Mouse (Mus musculus) kidney, embryonic 15.5 days (tissue): ENCODE measurements around the gene Lsm10. TPM values are rescaled to one million over a fixed set of nuclear protein-coding genes. Genes with fewer than 3 reads are reported as not detected.
"Not testable (repeated sequence)": the region's sequence is repeated elsewhere in the genome, so short reads cannot be mapped to it uniquely, and the experiment has no call there.

Experiments used
- ATAC-seq: fragments of 200-750 bp; cut with Nextera tagmentation; replicated peaks from 2 replicates; pipeline ENCODE4 v1.8.0; 2017; ENCODE audit warnings: moderate TSS enrichment; ENCODE audit not compliant: low FRiP score
- H3K27ac ChIP-seq: fragments of 300-500 bp; sonication (generic); 2 replicates; pipeline ENCODE4 v1.5.1; 2015; ENCODE audit warnings: mild to moderate bottlenecking, inconsistent platforms
- H3K27me3 ChIP-seq: fragments of 300-500 bp; sonication (generic); 2 replicates; pipeline ENCODE4 v1.6.1; 2015; ENCODE audit warnings: inconsistent platforms
- H3K36me3 ChIP-seq: fragments of 300-500 bp; sonication (generic); 2 replicates; pipeline ENCODE4 v1.6.1; 2015; ENCODE audit warnings: inconsistent platforms
- H3K4me1 ChIP-seq: fragments of 300-500 bp; sonication (generic); 2 replicates; pipeline ENCODE4 v1.6.1; 2015; ENCODE audit warnings: inconsistent platforms
- H3K4me2 ChIP-seq: fragments of 300-500 bp; sonication (generic); 2 replicates; pipeline ENCODE4 v1.6.1; 2015; ENCODE audit warnings: moderate library complexity, mild to moderate bottlenecking, inconsistent platforms
- H3K4me3 ChIP-seq: fragments of 300-500 bp; sonication (generic); replicated peaks from 2 replicates; pipeline ENCODE4 v1.5.1; 2015; ENCODE audit warnings: mild to moderate bottlenecking, inconsistent platforms
- H3K9ac ChIP-seq: fragments of 300-500 bp; sonication (generic); 2 replicates; pipeline ENCODE4 v1.6.1; 2015; ENCODE audit warnings: mild to moderate bottlenecking, inconsistent platforms
- H3K9me3 ChIP-seq: fragments of 300-500 bp; sonication (generic); replicated peaks from 2 replicates; pipeline ENCODE4 v1.6.1; 2016; ENCODE audit warnings: inconsistent platforms
- WGBS: fragments of 180-500 bp; shearing (Covaris S2); methylation state at CpG from one replicate; pipeline ENCODE4 v1.1.7; 2015; ENCODE audit warnings: mixed read lengths; 5-methylcytosine and 5-hydroxymethylcytosine counted together
- polyA plus RNA-seq: library from polyadenylated mRNA; unstranded; fragments of >200 nt; fragmentation: Nextera tagmentation; extraction: Ambion mirVana; gene quantifications from 2 replicates; pipeline ENCODE4 v1.2.1, GENCODE M21; 2015

The Lsm10 gene
- polyA plus RNA-seq, 1 experiment from 2014 or later: 52.9 TPM

DNA sequence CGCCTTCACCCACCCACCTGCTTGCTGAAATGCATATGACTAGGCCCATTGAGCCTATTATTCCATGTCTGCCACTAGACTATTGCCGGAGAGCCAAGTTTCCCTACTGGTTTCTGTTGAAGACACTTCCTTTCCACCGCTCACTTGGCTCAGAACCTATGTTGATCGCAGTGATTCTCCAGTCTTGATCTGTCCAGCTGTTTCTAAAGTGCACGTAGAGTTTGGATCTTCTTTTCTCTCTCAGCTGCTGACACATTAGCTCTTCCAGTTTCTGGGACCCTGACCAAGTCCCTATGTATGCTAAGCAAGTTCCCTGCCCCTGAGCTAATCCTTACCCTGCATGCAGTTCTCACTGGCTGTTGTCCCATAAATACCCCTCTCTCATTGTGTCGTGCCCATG lies 18.6 kb upstream of the Lsm10 start:
- Histone ChIP-seq H3K27me3 (no peaks in the 10 kb centered on the region), H3K4me3 (no peak overlapping the region), H3K9ac (no peak overlapping the region), H3K9me3 (no peaks in the 10 kb centered on the region), H3K4me1 (no peaks in the 10 kb centered on the region), H3K36me3 (0 out of 2 replicates have a peak, but pooled peaks cover 3% of the 10 kb centered on the region), H3K4me2 (no peak overlapping the region), H3K27ac (no peak overlapping the region)
- no peak for ATAC-seq
- 89% methylated on average over 6 of the region's 6 CpGs for WGBS

DNA sequence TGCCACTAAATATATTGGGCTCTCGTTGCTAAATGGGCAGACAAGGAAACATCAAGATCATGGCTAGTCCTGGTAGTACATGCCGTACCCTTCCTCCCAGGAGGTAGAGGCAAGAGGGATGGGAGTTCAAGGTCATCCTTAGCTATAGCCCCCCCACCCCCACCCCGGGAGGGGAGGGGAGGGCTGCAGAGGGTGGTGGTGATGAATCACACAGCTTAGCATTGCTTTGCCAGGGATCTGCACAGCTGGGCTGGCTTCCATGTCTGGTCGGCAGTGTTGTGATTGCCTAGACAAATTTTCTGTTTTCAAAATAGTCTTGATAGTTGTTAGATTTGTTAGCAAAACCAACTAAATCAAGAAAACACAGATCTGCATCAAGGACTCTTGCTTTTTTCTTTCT lies 17.2 kb upstream of the Lsm10 start:
- Histone ChIP-seq H3K36me3 (0 out of 2 replicates have a peak, but pooled peaks cover 5% of the 10 kb centered on the region), H3K9me3 (no peaks in the 10 kb centered on the region), H3K4me1 (no peaks in the 10 kb centered on the region), H3K4me3 (no peak overlapping the region), H3K27ac (no peak overlapping the region), H3K9ac (no peak overlapping the region), H3K27me3 (no peaks in the 10 kb centered on the region), H3K4me2 (no peak overlapping the region)
- ATAC-seq: no peak
- 76% methylated on average over 4 of the region's 4 CpGs for WGBS

GRCm38 (mm10) chr4:126081601-126082000 lies 14.8 kb upstream of the Lsm10 start:
- no peak overlapping the region for H3K4me3 ChIP-seq
- no peaks in the 10 kb centered on the region for H3K9me3 ChIP-seq
- H3K9ac ChIP-seq: no peak overlapping the region
- 0 out of 2 replicates have a peak, but pooled peaks cover 5% of the 10 kb centered on the region for H3K36me3 ChIP-seq
- H3K27me3 ChIP-seq: no peaks in the 10 kb centered on the region
- H3K4me1 ChIP-seq: peaks cover 7% of the 10 kb centered on the region
- 97% methylated on average over 1 of the region's 1 CpGs for WGBS
- ATAC-seq: no peak
- H3K4me2 ChIP-seq: no peak overlapping the region
- H3K27ac ChIP-seq: no peak overlapping the region

- H3K4me3 ChIP-seq: no peak overlapping the region
- H3K27ac ChIP-seq: no peak overlapping the region
- ATAC-seq: no peak
- H3K27me3 ChIP-seq: no peaks in the 10 kb centered on the region
- H3K9ac ChIP-seq: no peak overlapping the region
- H3K4me2 ChIP-seq: no peak overlapping the region
- WGBS: 82% methylated on average over 9 of the region's 9 CpGs
- 0 out of 2 replicates have a peak, but pooled peaks cover 5% of the 10 kb centered on the region for H3K36me3 ChIP-seq
- H3K9me3 ChIP-seq: no peaks in the 10 kb centered on the region
- peaks cover 8% of the 10 kb centered on the region for H3K4me1 ChIP-seq
Measured at GRCm38 (mm10) chr4:126083021-126083420, 13.4 kb upstream of the Lsm10 start.

GRCm38 (mm10) chr4:126084382-126084781 lies 12.0 kb upstream of the Lsm10 start:
- 0 out of 2 replicates have a peak, but pooled peaks cover 5% of the 10 kb centered on the region for H3K36me3 ChIP-seq
- WGBS: 70% methylated on average over 8 of the region's 8 CpGs
- no peaks in the 10 kb centered on the region for H3K27me3 ChIP-seq
- H3K4me1 ChIP-seq: peaks cover 10% of the 10 kb centered on the region
- ATAC-seq: no peak
- no peak overlapping the region for H3K27ac ChIP-seq
- no peak overlapping the region for H3K9ac ChIP-seq
- H3K9me3 ChIP-seq: no peaks in the 10 kb centered on the region
- H3K4me2 ChIP-seq: no peak overlapping the region
- no peak overlapping the region for H3K4me3 ChIP-seq

GRCm38 (mm10) chr4:126085996-126086576 lies 10.3 kb upstream of the Lsm10 start:
- WGBS: 20% methylated on average over 7 of the region's 7 CpGs
- ATAC-seq: peak; percentile 74
- no peak overlapping the region for H3K4me3 ChIP-seq
- H3K4me2 ChIP-seq: no peak overlapping the region
- H3K9me3 ChIP-seq: no peaks in the 10 kb centered on the region
- peaks cover 10% of the 10 kb centered on the region for H3K4me1 ChIP-seq
- H3K9ac ChIP-seq: no peak overlapping the region
- H3K27ac ChIP-seq: peak overlapping the region; percentile 67
- 0 out of 2 replicates have a peak, but pooled peaks cover 5% of the 10 kb centered on the region for H3K36me3 ChIP-seq
- H3K27me3 ChIP-seq: no peaks in the 10 kb centered on the region

- no peak for ATAC-seq
- Histone ChIP-seq H3K9me3 (no peaks in the 10 kb centered on the region), H3K4me2 (no peak overlapping the region), H3K4me1 (peaks cover 10% of the 10 kb centered on the region), H3K9ac (no peak overlapping the region), H3K36me3 (no peaks in the 10 kb centered on the region), H3K4me3 (no peak overlapping the region), H3K27me3 (no peaks in the 10 kb centered on the region), H3K27ac (no peak overlapping the region)
- WGBS: 60% methylated on average over 7 of the region's 7 CpGs
Measured at GRCm38 (mm10) chr4:126090101-126090847, 6.1 kb upstream of the Lsm10 start.

- Histone ChIP-seq H3K27ac (no peak overlapping the region), H3K27me3 (no peaks in the 10 kb centered on the region), H3K36me3 (no peaks in the 10 kb centered on the region), H3K9ac (no peak overlapping the region), H3K4me1 (peaks cover 10% of the 10 kb centered on the region), H3K4me3 (no peak overlapping the region), H3K4me2 (no peak overlapping the region), H3K9me3 (no peaks in the 10 kb centered on the region)
- 74% methylated on average over 4 of the region's 4 CpGs for WGBS
- no peak for ATAC-seq
Measured at GRCm38 (mm10) chr4:126090848-126091124, 5.6 kb upstream of the Lsm10 start.

- WGBS: 80% methylated on average over 8 of the region's 8 CpGs
- Histone ChIP-seq H3K36me3 (no peaks in the 10 kb centered on the region), H3K9ac (no peak overlapping the region), H3K27me3 (no peaks in the 10 kb centered on the region), H3K27ac (no peak overlapping the region), H3K4me3 (no peak overlapping the region), H3K9me3 (no peaks in the 10 kb centered on the region), H3K4me2 (no peak overlapping the region), H3K4me1 (peaks cover 4% of the 10 kb centered on the region)
- no peak for ATAC-seq
Measured at GRCm38 (mm10) chr4:126091873-126092272, 4.5 kb upstream of the Lsm10 start.

DNA sequence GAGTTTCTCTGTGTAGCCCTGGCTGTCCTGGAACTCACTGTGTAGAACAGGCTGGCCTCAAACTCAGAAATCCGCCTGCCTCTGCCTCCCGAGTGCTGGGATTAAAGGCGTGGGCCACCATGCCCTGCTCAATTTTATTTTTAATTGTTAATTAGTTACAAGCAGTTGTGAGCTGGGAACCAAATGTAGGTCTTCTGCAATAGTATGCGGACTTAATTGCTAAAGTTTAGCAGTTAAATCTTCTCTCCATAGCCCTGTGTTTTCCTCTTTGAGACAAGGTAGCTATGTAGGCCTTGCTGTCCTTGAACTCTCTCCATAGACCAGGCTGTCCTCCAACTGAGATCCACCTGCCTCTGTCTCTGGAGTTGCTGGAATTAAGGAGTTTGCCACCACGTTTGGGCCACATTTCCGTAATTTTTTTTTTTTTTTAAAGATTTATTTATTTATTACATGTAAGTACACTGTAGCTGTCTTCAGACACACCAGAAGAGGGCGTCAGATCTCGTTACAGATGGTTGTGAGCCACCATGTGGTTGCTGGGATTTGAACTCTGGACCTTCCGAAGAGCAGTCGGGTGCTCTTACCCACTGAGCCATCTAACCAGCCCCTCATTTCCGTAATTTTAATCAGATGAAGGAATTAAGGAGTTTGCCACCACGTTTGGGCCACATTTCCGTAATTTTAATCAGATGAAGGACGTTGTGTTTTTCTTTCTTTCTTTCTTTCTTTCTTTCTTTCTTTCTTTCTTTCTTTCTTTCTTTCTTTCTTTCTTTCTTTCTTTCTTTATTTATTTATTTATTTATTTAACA lies 597 bp upstream of the Lsm10 start:
- H3K27ac ChIP-seq, ATAC-seq, H3K27me3 ChIP-seq, H3K9me3 ChIP-seq, H3K9ac ChIP-seq: not testable (repeated sequence)
- Histone ChIP-seq H3K36me3 (peaks cover 14% of the 10 kb centered on the region), H3K4me3 (peak overlapping the region; percentile 79), H3K4me2 (peak overlapping the region; percentile 61), H3K4me1 (peaks cover 15% of the 10 kb centered on the region)
- WGBS: 53% methylated on average over 14 of the region's 14 CpGs

DNA sequence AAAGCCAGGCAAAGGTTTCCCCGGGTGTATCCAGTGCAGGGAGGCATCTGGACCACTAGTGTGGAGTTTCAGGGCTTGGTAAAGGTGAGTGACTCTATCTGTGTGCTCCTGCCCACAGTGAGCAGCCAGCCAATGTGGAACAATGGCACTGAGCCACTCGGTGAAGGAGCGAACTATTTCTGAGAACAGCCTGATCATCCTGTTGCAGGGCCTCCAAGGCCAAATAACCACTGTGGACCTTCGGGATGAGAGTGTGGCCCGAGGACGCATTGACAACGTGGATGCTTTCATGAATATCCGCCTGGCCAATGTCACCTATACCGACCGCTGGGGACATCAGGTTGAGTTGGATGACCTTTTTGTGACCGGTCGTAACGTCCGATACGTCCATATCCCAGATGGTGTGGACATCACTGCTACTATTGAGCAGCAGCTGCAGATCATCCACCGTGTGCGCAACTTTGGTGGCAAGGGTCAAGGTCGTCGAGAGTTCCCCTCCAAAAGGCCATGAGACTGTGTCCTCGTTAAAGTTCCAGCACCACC lies 1.4 kb downstream of the Lsm10 start:
- 88% methylated on average over 20 of the region's 20 CpGs for WGBS
- H3K4me3 ChIP-seq: no peak overlapping the region
- 0 out of 2 replicates have a peak overlapping the region, but pooled peaks have one; percentile 77 for H3K9ac ChIP-seq
- H3K4me1 ChIP-seq: peaks cover 25% of the 10 kb centered on the region
- no peak overlapping the region for H3K27ac ChIP-seq
- H3K36me3 ChIP-seq: peaks cover 14% of the 10 kb centered on the region
- ATAC-seq: no peak
- H3K4me2 ChIP-seq: no peak overlapping the region
- no peaks in the 10 kb centered on the region for H3K27me3 ChIP-seq
- H3K9me3 ChIP-seq: no peaks in the 10 kb centered on the region

GRCm38 (mm10) chr4:126099365-126099764 lies 2.9 kb downstream of the Lsm10 start:
- Histone ChIP-seq H3K4me3 (no peak overlapping the region), H3K4me2 (no peak overlapping the region), H3K9ac (no peak overlapping the region), H3K4me1 (peaks cover 33% of the 10 kb centered on the region), H3K27me3 (no peaks in the 10 kb centered on the region), H3K9me3 (no peaks in the 10 kb centered on the region), H3K27ac (no peak overlapping the region), H3K36me3 (peaks cover 14% of the 10 kb centered on the region)
- no peak for ATAC-seq
- 86% methylated on average over 3 of the region's 3 CpGs for WGBS
